Mouse (Mus musculus) kidney, embryonic 14.5 days (tissue): Measurements from ENCODE around the gene Nubp1. TPM values are rescaled to one million over a fixed set of nuclear protein-coding genes. Genes with fewer than 3 reads are reported as not detected.

Experiments
- ATAC-seq: fragments of 200-750 bp; cut with Nextera tagmentation; 2 replicates; pipeline ENCODE4 v1.8.0; 2017; ENCODE audit warnings: moderate number of reproducible peaks, mild to moderate bottlenecking, moderate TSS enrichment, moderate library complexity; ENCODE audit not compliant: low FRiP score, low TSS enrichment
- H3K27ac ChIP-seq: fragments of 300-500 bp; sonication (generic); 2 replicates; pipeline ENCODE4 v1.5.1; 2014; ENCODE audit warnings: low read depth, mild to moderate bottlenecking, low read length, moderate library complexity, mixed read lengths
- H3K27me3 ChIP-seq: fragments of 300-500 bp; sonication (generic); 2 replicates; pipeline ENCODE4 v1.6.1; 2014; ENCODE audit warnings: mild to moderate bottlenecking, low read length; ENCODE audit not compliant: control insufficient read depth, insufficient read depth
- H3K36me3 ChIP-seq: fragments of 300-500 bp; sonication (generic); 2 replicates; pipeline ENCODE4 v1.6.1; 2014; ENCODE audit warnings: low read length, mixed read lengths; ENCODE audit not compliant: control insufficient read depth, insufficient read depth
- H3K4me1 ChIP-seq: fragments of 300-500 bp; sonication (generic); 2 replicates; pipeline ENCODE4 v1.6.1; 2014; ENCODE audit warnings: low read length, mixed read lengths; ENCODE audit not compliant: control insufficient read depth, insufficient read depth
- H3K4me2 ChIP-seq: fragments of 300-500 bp; sonication (generic); replicated peaks from 2 replicates; pipeline ENCODE4 v1.6.1; 2014; ENCODE audit warnings: low read depth, mild to moderate bottlenecking, low read length
- H3K4me3 ChIP-seq: fragments of 300-500 bp; sonication (generic); 2 replicates; pipeline ENCODE4 v1.5.1; 2014; ENCODE audit warnings: mild to moderate bottlenecking, low read length
- H3K9ac ChIP-seq: fragments of 300-500 bp; sonication (generic); 2 replicates; pipeline ENCODE4 v1.6.1; 2014; ENCODE audit warnings: low read depth, mild to moderate bottlenecking, low read length, moderate library complexity
- H3K9me3 ChIP-seq: fragments of 300-500 bp; sonication (generic); 2 replicates; pipeline ENCODE4 v1.6.1; 2016; ENCODE audit warnings: low read length; ENCODE audit not compliant: control insufficient read depth
- WGBS: fragments of 180-500 bp; shearing (Covaris S2); extraction: QIAGEN DNeasy Blood & Tissue Kit; methylation state at CpG from one replicate; pipeline ENCODE4 v1.1.7; 2014; 5-methylcytosine and 5-hydroxymethylcytosine counted together
- polyA plus RNA-seq: library from polyadenylated mRNA; unstranded; fragments of >200 nt; fragmentation: Nextera tagmentation; extraction: Ambion mirVana; gene quantifications from 2 replicates; pipeline ENCODE4 v1.2.1, GENCODE M21; 2014

Nubp1 gene
- polyA plus RNA-seq, 1 experiment from 2014 or later: 77.1 TPM

- Histone ChIP-seq H3K4me2 (no peak overlapping the region), H3K27ac (no peak overlapping the region), H3K9ac (no peak overlapping the region), H3K36me3 (no peaks in the 10 kb centered on the region), H3K9me3 (no peaks in the 10 kb centered on the region), H3K4me1 (no peaks in the 10 kb centered on the region), H3K4me3 (no peak overlapping the region), H3K27me3 (no peaks in the 10 kb centered on the region)
- 90% methylated on average over 3 of the region's 3 CpGs for WGBS
- no peak for ATAC-seq
Measured at GRCm38 (mm10) chr16:10471950-10472349, 60.2 kb downstream of the Nubp1 start.

Other genes starting within 250 kb of the Nubp1 start
- gene Rpl39l, start 241.7 kb upstream of the Nubp1 start, polyA plus RNA-seq: not detected in 2 replicates
- gene Atf7ip2, start 219.2 kb upstream of the Nubp1 start, polyA plus RNA-seq: 2.9 and 3.1 TPM in 2 replicates
- gene Emp2, start 98.0 kb upstream of the Nubp1 start, polyA plus RNA-seq: 9.8 and 14.7 TPM in 2 replicates
- gene Tekt5, start 16.5 kb upstream of the Nubp1 start, polyA plus RNA-seq: 0.90 and 1.3 TPM in 2 replicates
- 9.5 and 15.7 TPM in 2 replicates for gene Tvp23a, start 35.4 kb downstream of the Nubp1 start, polyA plus RNA-seq
- 0.31 and 1.4 TPM in 2 replicates for gene Ciita, start 68.1 kb downstream of the Nubp1 start, polyA plus RNA-seq
- gene Dexi, start 131.1 kb downstream of the Nubp1 start, polyA plus RNA-seq: 27.4 and 32.5 TPM in 2 replicates
- 38.4 and 46.3 TPM in 2 replicates for gene Clec16a, start 133.4 kb downstream of the Nubp1 start, polyA plus RNA-seq